Mouse (Mus musculus): ENCODE results near the gene Hdac4.

DNA sequence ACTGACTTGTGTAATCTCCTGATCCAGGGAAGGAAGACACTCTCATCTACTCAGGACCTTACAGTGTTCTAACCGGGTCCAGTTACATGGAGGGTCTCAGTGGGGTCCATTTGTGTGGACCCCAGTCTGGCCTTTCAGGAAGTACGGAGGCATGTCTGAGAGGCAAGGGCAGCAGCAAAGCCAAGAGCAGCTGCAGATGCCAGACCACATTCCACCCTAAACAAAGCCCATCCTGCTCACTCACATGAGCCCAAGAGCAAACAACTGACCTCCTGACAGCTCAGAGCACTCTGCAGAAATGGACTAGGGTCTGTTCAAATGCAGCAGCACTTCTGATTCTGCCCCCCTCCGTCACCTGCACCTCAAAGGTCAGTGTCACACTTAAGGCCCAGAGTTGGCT, 18.3 kb downstream of the Hdac4 start:
- no peak for TF ChIP-seq CTCF (IDR thresholded peaks at IDR 0.05)
- no peak for TF ChIP-seq EP300 (IDR thresholded peaks at IDR 0.05)
